Mouse (Mus musculus) right cerebral cortex, postnatal 14 days (tissue): ENCODE measurements around the gene Ofcc1.

Experiments used
- DNase-seq: peaks from one replicate; pipeline ENCODE4 v3.0.0; 2022

Ofcc1 gene

DNA sequence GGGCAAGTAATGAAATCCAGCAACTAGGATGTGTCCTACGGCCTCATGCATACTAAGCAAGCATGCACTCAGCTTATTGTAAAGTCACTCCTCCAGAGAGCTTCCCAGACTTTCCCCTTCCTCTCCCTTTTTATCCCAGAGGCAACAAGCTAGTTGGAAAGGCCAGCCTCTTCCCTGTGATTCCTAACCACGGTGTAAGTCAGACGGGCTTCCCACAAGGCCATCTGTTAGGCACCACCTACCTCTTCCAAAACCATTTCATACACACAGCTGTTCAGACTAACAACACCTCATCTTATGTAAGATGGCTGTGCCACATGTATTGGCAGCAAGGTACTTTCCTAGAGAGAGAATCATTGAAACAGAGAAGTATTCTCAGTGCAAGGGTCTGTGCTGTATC lies 124.9 kb downstream of the Ofcc1 start:
- no peak for DNase-seq

DNA sequence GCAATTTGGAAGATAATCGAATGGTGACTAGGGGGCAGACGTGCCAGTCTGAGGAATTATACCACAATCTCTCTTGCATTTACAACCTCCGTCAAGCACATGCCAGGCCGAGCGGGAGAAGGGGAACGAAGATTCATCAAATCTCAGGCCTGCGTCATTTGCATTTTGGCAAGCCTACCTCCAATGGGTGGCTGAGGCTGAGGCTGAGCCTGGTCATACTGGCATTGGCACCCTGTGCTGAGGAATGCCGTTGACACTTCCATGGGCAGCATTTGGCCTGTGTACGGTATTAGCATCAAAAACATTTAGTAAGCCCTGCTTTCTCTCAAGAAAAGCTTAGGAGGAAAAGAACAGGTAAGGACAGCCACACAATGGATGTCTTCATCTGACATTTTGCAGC lies 152.9 kb downstream of the Ofcc1 start:
- DNase-seq: no peak

DNA sequence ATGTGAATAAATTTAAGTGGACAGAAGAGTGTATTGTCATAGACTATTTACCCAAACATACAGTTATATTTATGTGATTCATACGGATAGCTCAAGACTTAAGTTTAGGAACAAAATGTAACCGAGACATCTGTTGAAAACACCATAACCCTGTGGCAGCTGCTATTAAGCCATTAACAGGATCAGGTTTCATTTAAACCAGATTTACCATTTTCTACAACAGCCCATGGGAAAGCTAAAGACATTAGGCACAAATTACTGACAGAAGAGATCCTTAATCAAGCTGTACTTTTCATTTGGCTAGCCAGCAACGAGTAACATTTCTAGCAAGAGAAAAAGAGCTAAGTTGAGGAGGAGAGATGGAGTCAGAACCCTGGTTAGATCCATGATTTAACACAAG lies 179.5 kb downstream of the Ofcc1 start:
- DNase-seq: no peak

DNA sequence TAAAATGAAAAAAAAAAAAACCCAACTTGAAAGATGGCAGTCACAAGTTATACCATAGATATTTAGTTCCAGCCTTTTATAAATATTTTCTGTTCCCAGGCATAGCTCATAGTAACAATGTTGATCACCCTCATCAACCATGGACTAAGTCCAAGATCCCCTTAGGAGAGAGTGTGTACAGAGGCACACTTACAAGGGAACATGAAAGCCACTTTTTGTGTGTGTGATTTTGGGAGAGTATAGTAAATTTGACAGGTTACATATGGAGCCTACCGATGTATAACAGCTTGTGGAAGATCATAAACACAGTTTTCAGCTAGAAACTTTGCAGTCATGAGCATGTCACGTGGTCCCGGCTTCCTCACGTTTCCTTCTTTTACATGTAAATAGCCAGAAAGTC lies 189.5 kb downstream of the Ofcc1 start:
- DNase-seq: no peak

DNA sequence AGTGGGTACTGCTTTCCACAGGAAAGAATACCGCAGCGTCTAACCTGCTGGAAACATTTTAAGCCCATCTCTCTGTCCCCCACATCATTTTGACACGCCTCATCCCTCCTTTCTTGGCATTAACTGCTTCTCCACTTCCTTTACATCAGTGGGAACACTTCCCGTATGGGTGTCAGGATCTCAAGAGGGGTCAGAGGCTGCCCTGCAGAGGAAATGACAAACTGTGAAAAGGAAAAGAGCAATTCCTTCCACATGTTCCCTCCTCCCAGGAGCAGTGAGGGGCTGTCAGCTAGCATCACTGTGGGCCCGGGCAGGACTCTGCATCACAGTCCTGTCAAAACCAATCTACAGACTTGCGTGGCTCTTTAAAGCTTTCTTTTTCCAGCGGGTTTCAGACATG lies 193.4 kb downstream of the Ofcc1 start:
- no peak for DNase-seq

DNA sequence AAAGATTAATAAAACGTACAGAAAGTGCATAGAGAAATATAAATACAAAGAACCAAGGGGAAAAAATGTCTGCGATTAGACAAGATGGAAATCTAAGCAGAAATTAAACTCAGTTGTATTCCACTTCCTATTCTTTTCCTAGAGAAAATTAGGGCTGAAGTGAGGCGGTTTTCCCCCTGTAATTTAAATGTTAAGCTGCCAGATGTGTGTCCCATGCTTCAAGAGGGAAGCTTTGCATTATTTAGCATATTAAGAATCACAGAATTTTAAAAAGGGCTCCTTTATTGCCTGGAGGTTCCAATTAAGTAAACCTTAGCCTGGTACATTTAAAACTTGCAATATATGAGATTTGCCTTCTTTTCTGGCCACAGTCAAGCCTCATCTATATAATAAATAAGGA lies 205.8 kb downstream of the Ofcc1 start:
- no peak for DNase-seq

DNA sequence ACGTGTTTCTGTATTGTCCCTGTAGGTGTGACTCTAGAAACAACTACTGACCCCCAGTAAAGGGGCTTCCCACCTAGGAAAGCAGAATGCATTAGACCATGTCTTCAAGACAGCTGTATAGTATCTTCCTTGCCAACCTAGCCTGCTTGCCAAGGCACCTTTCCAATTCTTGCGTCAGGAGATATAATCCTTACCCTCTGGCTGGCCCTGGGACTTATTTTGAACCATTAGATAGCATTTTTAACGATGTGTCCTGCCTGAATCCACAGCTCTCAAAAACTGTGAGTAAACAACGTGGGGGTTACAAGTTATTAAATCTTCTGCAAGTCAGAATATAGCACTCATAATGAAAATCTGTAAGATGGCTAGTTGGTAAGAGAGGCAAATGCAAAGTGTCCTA lies 221.3 kb downstream of the Ofcc1 start:
- DNase-seq: no peak

DNA sequence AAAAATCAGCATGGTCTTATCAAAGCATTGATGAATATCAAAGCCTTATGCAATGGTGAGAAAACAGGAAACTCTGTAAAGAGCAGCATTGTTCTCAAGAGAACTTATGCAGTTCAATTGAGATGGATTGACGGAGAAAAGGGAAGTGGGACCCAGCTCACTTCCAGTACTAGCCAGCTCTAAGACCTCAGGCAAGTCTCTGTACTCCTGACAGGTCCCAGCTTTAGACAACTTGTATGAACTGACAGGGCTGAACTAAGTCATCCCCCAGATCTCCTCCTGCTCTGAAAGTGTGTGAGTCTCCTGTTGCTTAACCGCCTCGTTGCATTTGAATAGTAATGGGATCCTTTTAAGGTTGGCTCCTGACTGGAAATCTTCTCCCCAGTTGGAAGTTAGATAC lies 225.2 kb downstream of the Ofcc1 start:
- DNase-seq: no peak

DNA sequence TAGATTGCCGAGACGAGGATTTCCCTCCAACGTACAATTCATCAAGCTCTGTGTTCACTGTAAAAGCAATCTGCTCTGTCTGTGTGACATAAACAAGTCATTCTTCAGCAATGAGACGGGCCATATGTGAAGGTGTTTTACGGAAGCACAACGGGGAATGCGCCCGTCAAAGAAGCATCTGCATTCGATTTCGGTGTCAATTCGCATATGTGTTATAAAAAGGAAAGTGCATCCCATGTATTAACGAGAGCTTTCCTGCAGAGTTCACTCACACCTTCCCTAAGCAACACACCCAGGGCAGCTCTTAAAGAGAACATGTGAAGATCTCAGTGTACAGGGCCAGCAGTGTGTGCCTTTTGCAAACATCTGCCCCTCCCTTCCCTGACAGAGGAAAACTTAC lies 225.6 kb downstream of the Ofcc1 start:
- DNase-seq: no peak

DNA sequence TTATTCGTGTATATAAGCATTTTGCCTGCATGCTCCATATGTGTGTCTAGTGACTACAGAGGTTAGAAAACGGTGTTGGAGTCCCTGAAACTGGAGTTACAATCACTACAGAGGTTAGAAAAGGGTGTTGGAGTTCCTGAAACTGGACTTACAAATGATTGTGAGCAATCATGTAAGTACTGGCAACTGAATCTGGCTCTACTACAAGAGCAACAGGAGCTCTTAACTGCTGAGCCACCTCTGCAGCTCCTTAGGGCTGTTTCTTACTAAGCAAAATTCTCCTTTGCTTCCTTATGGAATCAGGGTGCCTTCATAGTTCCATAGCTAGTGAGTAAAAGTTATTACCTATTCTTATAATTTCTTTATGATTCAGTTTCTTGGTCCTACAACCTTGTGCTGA lies 237.4 kb downstream of the Ofcc1 start:
- DNase-seq: no peak

DNA sequence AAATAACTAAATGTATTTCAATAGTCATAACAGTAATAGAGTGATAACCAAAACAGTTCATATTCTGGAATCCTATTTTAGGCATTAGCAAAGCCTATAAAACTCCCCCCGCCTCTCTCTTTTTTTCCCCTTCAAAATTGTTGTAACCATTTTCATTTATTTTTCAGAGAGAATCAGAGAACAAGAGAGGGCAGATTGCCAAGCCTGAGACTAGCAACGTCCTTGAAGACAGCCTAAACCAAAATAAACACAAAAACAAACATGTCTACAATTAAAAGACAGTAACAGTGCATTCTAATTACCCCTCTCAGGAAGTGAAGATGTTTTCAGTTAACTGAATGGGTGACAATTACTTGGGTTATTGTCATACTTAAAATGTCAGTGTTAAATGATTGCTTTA lies 248.9 kb downstream of the Ofcc1 start:
- DNase-seq: no peak

DNA sequence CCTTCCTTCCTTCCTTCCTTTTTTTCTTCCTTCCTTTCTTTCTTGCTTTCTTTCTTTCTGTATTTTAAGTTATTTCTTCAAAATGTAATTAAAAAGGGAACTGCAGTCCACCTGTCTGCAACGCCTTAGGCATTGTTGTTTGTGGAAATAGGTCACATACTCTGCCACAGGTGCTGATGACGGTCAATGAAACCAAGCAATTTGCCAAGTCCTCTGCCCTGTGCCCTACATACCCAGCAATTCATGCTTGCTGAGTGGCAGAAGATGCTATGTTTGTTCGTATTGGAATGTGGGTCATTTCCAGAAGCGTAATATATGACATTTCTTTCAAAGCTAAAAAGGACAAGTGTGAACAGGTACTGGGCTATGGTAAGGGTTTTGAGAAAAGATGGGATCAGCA lies 285.0 kb downstream of the Ofcc1 start:
- no peak for DNase-seq

DNA sequence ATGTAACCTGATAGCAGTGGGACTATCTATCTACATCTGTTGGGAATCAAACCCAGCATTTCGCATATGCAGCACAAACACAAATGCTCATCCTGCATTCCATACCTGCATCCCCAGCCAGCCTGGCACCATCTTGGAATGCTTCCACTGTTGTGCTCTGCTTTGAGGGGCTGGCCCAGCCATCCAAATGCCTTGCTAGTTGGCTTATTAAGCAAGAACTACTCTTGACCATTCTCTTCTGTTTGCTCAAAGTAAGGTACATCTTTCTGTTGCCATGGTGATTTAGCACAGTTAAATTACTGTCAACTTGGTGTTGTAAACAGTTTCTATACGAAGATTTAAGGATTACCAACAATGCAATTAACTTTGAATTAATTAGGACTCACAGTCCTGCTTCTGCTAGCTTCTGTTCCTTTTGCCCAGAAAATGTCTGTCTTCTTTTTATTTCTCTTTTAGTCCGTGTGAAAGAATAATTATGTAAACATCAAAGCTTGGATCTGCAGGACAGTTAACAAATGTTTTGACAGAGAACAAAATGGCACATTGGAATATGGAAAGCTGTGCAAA lies 286.3 kb downstream of the Ofcc1 start:
- DNase-seq: peak; percentile 3

DNA sequence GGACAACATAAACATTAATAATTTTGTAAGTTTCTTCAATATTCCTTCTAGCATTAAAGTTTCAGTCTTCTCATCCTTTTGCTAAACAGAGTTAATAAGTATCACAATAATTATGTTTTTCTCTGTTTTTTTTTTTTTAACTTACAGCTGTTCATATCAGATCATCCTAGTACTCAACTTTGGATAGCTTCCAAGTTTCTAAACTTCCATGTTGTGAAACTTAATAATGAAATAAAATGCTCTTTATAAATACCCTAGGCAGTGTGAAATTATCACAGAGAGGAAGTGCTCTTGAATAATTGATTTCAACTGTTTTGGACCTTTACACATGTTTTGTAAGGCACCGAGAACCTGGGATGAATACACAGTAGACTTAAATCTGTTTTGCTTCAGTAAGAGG lies 291.2 kb downstream of the Ofcc1 start:
- DNase-seq: no peak

DNA sequence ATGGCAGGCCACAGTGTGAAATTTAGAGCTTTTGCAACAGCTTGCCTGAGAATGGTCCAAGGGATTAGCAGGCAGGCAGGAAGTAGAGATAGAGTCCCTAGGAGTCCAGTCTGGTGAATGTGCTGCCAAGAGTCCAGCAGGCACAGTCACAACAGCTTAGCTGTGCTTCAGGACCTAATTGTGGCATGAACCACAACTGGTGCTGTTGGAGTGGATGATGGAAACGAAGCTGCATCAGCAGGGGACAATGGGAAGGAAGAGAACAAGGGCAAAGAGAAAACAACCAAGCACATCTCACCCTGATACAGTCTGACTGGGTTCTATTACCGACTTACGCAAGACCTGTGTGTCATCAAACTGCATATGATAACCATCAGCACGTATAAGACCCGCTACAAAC lies 300.0 kb downstream of the Ofcc1 start:
- no peak for DNase-seq

DNA sequence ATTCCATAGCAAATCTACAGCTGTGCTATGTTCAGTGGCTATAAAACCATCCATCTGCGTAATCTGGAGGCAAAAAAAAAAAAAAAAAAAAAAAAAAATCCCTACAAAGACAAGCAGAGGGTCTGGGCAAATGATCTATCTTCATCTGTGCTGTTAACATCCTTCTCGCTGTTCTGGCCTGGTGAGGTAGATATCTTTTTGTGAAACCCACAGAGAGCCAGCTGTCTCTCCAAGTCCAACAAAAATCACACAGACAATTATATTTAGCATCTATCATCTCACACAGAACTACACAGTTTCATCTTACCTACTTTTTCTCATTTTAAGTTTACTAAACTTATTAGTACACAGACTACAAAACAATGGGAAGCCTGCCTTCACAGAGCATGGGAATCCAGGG lies 323.4 kb downstream of the Ofcc1 start:
- DNase-seq: no peak

DNA sequence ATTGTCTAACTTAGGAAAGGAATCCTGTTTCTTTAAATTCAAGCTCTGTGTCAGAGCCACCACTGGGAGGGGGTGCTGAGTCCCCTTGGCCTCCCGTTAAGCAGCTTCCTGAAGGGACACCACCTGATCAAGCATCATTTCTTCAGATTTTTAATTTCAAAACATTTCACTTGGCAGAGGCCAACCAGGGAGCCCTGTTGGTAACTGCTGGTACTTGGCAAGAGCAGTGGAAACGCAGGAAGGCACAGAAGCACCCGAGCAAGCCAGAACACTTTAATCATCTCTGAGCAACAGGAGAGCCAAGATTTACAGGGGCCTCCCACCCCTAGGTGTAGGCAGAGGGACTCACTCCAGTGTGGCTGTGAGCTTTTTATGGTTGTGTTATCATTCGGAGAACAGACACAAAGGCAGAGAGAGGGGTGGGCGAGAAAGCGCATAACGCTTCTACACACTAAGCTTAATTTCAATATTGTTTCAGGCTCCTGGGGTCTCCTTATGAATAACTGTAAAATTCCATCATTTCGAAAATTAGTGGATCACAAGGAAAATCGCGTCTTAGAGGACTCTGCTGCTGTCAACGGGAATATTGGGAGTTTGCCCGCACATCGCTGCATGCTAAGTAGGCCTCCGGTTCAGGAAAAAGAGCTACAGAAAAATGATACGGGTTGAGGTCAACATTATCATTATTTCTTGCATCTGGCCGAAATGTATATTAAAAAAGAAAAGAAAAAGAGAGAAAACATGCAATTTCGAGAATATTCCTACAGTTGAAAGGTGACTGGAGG lies 324.1 kb downstream of the Ofcc1 start:
- DNase-seq: peak; percentile 6

DNA sequence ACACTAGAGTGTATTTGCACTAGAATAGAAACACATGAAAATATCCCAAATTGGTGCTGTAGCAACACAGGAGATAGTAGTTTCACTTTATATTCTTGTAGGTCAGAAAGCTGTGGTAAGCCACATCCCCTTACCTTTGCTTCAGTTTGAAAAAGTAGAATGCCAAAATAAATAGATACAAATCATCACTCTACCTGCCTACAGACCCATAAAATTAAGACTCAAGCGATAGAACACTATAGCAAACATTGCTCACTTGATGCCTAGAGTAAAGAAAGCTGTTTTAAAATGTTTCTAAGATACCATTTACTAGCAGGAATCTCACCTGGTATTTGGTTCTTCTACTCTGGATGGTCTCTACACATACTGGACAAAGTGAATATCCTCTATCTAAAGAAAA lies 331.8 kb downstream of the Ofcc1 start:
- DNase-seq: no peak

DNA sequence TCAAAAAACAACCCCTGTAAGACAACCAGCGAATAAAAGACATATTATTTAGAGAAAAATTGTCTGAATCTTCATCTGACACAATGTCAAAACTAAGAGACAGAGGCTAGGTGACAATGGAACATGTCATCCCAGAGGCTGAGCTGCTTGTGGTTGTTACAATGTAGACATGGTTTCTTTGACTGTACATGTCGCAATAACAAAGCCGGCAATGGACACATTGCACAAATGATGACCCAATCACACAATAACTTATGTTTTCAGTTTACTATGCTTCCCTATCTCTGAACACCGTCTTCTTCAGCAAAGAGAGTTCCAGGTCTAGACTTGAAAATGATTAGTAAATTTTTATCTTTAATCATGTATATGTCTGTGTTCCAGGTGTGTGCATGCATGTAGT lies 332.4 kb downstream of the Ofcc1 start:
- DNase-seq: no peak

DNA sequence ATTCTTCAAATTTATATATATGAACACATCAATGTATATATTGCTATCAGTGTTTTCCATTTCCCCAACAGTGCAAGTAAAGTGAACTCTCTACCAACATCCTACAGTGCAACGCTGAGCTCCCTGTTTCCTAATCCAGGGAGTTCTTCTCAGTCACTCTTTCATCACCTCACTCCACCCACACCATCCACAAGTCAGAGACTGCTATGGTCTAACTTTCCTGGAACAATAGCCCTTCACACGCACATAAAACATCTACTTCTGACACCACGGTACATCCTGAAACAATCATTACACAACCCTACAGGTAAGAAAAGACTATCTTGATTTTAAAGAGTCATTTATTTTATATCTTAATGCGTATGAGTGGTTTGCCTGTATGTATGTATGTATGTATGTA lies 335.4 kb downstream of the Ofcc1 start:
- DNase-seq: no peak

DNA sequence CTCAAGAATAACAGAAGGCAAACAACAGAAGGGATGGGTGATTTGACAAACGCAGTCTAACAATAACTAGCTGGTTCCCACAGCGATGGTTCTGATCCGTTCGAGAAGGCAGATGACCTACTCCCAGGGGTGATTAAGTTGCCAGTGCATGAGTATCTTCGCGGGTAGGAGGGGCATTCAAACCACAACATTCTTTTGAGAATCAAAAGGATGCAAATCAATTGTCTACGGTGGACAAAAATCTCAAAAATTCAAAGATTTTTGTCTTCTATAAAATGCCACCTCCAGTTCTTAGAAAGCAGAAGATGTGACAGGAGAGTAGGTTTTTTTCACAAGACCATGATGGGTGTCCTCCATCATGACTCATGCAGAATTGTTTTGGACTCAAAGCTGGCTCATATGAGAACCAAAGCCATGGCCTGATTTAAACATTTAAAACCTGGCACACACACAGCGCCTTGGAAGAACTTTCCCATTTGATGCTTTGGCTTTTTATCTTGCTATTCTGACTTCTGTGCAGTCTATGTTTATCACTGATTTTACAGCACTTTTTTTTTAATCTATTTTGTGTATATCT lies 338.0 kb downstream of the Ofcc1 start:
- DNase-seq: no peak

DNA sequence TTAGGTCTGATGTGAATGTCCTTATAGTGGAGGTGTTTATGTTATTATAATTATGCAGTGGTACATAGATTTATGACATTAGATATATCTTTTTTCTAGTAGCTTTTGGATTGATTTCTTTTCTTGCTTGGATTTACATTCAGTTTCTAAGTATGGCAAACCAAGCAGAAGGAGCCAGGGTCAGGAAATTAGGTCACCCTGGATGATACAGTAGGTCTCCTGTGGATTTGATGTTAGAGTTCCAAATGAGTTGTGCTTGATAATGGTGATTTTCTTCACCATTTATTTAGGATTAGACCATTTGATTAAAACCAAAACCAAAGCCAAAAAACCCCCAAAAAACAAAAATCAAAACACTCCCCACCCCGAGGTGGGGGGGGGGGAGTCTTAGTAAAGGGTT lies 338.6 kb downstream of the Ofcc1 start:
- DNase-seq: no peak

DNA sequence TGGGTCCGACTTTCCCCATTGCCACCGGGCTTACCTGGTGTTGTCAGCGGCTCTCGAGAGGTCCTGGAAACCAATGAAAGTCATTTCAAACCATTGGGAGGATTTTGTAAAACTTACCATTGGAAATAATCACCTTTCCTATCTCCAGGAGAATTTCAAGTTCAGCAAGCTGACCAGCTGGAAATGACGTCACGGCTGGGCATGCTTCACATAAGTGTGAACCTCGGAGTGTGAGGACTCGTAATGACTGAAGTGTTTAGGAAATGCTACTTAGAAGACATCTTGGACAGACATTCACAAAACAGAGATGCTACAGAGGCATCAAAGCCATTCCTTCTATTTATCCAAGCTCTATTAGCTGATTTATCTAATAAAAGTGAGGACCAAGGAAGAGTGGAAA lies 361.0 kb downstream of the Ofcc1 start:
- no peak for DNase-seq

DNA sequence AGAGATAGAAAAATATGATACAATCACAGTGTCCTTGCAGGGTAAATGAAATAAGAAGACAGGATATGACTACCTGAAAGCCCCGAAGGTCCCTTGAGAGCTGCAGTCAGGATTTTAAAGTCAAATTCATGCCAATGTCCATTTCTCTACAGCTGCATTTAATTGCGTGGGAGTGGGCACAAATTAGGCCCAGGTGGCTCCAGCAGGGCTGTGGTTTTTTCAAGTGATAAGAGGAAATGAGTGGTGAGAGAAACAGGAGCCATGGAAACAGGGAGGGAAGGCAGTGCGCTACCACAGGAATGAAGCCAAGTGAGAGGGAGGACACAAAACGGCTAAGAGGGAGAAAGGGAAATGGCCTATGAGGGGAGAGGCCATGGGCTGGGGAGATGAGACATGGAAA lies 363.3 kb downstream of the Ofcc1 start:
- no peak for DNase-seq
